Mouse (Mus musculus): ENCODE data around the gene Cd96. TPM values are rescaled to one million over a fixed set of nuclear protein-coding genes. Genes with fewer than 3 reads are reported as not detected.
"Not testable (repeated sequence)": the region's sequence is repeated elsewhere in the genome, so short reads cannot be mapped to it uniquely, and the experiment has no call there.

Cd96 gene
- total RNA-seq (2014; rRNA removed) (0.18 and 0.34 TPM in 2 replicates), polyA plus RNA-seq (2012; rRNA removed) (0.06 TPM in 1 of 2 replicates, not detected in the other)

- no peaks in the 10 kb centered on the region for H3K79me2 ChIP-seq (ENCODE audit: control insufficient read depth, insufficient read depth, low read length)
- no peak for TF ChIP-seq CTCF (IDR thresholded peaks at IDR 0.05; ENCODE audit: low read depth, low read length)
- no peak for TF ChIP-seq POLR2A (IDR thresholded peaks at IDR 0.05; ENCODE audit: extremely low read depth, insufficient read depth, low read length)
- H3K27ac ChIP-seq (replicated peaks; ENCODE audit: insufficient read depth, low read depth, low read length) = no peak within 1 kb of the TSS
- H3K36me3 ChIP-seq (ENCODE audit: control insufficient read depth, insufficient read depth, low read length) = no peaks in the 10 kb centered on the region
- 76% methylated on average over 10 of the region's 10 CpGs for WGBS
- H3K4me1 ChIP-seq (ENCODE audit: control insufficient read depth, insufficient read depth, low read length) = no peaks in the 10 kb centered on the region; the same call in 1 of the 2 replicates
- no peak for DNase-seq (ENCODE audit: extremely low read depth, low read depth, low spot score)
- no peak within 1 kb of the TSS for H3K4me3 ChIP-seq (ENCODE audit: insufficient read depth, low read depth, low read length)
- H3K27me3 ChIP-seq (ENCODE audit: control insufficient read depth, insufficient read depth, low read length) = no peaks in the 10 kb centered on the region; the same call in 1 of the 2 replicates
- no peak within 1 kb of the TSS for H3K9ac ChIP-seq (ENCODE audit: low read depth, low read length)
These were observed at the start of gene Cd96 for GRCm38 (mm10) chr16:46120020-46120419. Gene Cd96, minus strand, starts transcription at chr16:46120251.

- 76% methylated on average over 3 of the region's 3 CpGs for WGBS
These were observed 46.9 kb upstream of the Cd96 start for GRCm38 (mm10) chr16:46166971-46167370.

DNA sequence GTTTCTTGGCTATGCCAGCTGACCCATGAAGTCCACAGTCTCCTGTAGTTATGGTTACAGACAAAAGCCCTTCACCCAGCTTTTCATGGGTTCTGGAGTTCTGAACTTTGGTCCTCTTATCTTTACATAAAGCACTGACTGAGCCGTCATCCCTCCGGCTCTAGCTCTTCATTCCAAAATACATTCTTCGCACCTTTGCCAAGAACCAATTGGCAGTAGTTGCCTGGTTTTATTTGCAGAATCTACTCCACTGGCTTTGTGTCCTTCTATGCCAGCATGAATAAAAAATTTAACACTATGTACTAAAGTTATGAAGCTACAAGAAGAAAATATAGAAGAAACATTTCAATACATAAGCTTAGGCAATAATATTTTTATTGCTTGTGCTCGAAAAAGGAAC, 45.3 kb upstream of the Cd96 start:
- whole genome bisulfite sequencing = 44% methylated on average over 4 of the region's 4 CpGs
- Histone ChIP-seq H3K36me3 (ENCODE audit: control insufficient read depth, insufficient read depth, low read length) (no peaks in the 10 kb centered on the region), H3K4me3 (ENCODE audit: insufficient read depth, low read depth, low read length) (no peak overlapping the region), H3K4me1 (ENCODE audit: control insufficient read depth, insufficient read depth, low read length) (no peaks in the 10 kb centered on the region), H3K79me2 (ENCODE audit: control insufficient read depth, insufficient read depth, low read length) (no peaks in the 10 kb centered on the region), H3K9ac (ENCODE audit: low read depth, low read length) (no peak overlapping the region), H3K27me3 (ENCODE audit: control insufficient read depth, insufficient read depth, low read length) (no peaks in the 10 kb centered on the region), H3K27ac (replicated peaks; ENCODE audit: insufficient read depth, low read depth, low read length) (no peak overlapping the region)
- no peak for DNase-seq (ENCODE audit: extremely low read depth, low read depth, low spot score)
- TF ChIP-seq CTCF (IDR thresholded peaks at IDR 0.05; ENCODE audit: low read depth, low read length) = no peak
- TF ChIP-seq POLR2A (IDR thresholded peaks at IDR 0.05; ENCODE audit: extremely low read depth, insufficient read depth, low read length) = no peak

More at GRCm38 (mm10) chr16:46166971-46167370, 46.9 kb upstream of the Cd96 start:
- Histone ChIP-seq H3K36me3 (ENCODE audit: control insufficient read depth, insufficient read depth, low read length) (no peaks in the 10 kb centered on the region), H3K79me2 (ENCODE audit: control insufficient read depth, insufficient read depth, low read length) (no peaks in the 10 kb centered on the region), H3K4me3 (ENCODE audit: insufficient read depth, low read depth, low read length) (no peak overlapping the region), H3K9ac (ENCODE audit: low read depth, low read length) (no peak overlapping the region), H3K4me1 (ENCODE audit: control insufficient read depth, insufficient read depth, low read length) (no peaks in the 10 kb centered on the region), H3K27ac (replicated peaks; ENCODE audit: insufficient read depth, low read depth, low read length) (no peak overlapping the region), H3K27me3 (ENCODE audit: control insufficient read depth, insufficient read depth, low read length) (no peaks in the 10 kb centered on the region)
- no peak for TF ChIP-seq CTCF (IDR thresholded peaks at IDR 0.05; ENCODE audit: low read depth, low read length)
- no peak for TF ChIP-seq POLR2A (IDR thresholded peaks at IDR 0.05; ENCODE audit: extremely low read depth, insufficient read depth, low read length)
- no peak for DNase-seq (ENCODE audit: extremely low read depth, low read depth, low spot score)

- not testable (repeated sequence) for H3K79me2 ChIP-seq (ENCODE audit: control insufficient read depth, insufficient read depth, low read length); H3K4me1 ChIP-seq (ENCODE audit: control insufficient read depth, insufficient read depth, low read length); H3K27me3 ChIP-seq (ENCODE audit: control insufficient read depth, insufficient read depth, low read length); H3K9ac ChIP-seq (ENCODE audit: low read depth, low read length); H3K36me3 ChIP-seq (ENCODE audit: control insufficient read depth, insufficient read depth, low read length); H3K27ac ChIP-seq (replicated peaks; ENCODE audit: insufficient read depth, low read depth, low read length); H3K4me3 ChIP-seq (ENCODE audit: insufficient read depth, low read depth, low read length); DNase-seq (ENCODE audit: extremely low read depth, low read depth, low spot score)
- WGBS = 97% methylated on average over 13 of the region's 16 CpGs
These were observed 34.8 kb upstream of the Cd96 start, which contains the start of gene Gm4737 for GRCm38 (mm10) chr16:46154832-46155231. Gene Gm4737, minus strand, starts transcription at chr16:46155077.

- TF ChIP-seq POLR2A (IDR thresholded peaks at IDR 0.05; ENCODE audit: extremely low read depth, insufficient read depth, low read length) (no peak), CTCF (IDR thresholded peaks at IDR 0.05; ENCODE audit: low read depth, low read length) (no peak)
- no peak overlapping the region for H3K4me3 ChIP-seq (ENCODE audit: insufficient read depth, low read depth, low read length)
- H3K4me1 ChIP-seq (ENCODE audit: control insufficient read depth, insufficient read depth, low read length) = no peaks in the 10 kb centered on the region
- no peak overlapping the region for H3K27ac ChIP-seq (replicated peaks; ENCODE audit: insufficient read depth, low read depth, low read length)
- H3K27me3 ChIP-seq (ENCODE audit: control insufficient read depth, insufficient read depth, low read length) = 0 out of 2 replicates have a peak, but pooled peaks cover 2% of the 10 kb centered on the region
- H3K79me2 ChIP-seq (ENCODE audit: control insufficient read depth, insufficient read depth, low read length) = no peaks in the 10 kb centered on the region
- no peaks in the 10 kb centered on the region for H3K36me3 ChIP-seq (ENCODE audit: control insufficient read depth, insufficient read depth, low read length)
- H3K9ac ChIP-seq (ENCODE audit: low read depth, low read length) = no peak overlapping the region
- no peak for DNase-seq (ENCODE audit: extremely low read depth, low read depth, low spot score)
These were observed 31.1 kb upstream of the Cd96 start for GRCm38 (mm10) chr16:46151141-46151540.

DNA sequence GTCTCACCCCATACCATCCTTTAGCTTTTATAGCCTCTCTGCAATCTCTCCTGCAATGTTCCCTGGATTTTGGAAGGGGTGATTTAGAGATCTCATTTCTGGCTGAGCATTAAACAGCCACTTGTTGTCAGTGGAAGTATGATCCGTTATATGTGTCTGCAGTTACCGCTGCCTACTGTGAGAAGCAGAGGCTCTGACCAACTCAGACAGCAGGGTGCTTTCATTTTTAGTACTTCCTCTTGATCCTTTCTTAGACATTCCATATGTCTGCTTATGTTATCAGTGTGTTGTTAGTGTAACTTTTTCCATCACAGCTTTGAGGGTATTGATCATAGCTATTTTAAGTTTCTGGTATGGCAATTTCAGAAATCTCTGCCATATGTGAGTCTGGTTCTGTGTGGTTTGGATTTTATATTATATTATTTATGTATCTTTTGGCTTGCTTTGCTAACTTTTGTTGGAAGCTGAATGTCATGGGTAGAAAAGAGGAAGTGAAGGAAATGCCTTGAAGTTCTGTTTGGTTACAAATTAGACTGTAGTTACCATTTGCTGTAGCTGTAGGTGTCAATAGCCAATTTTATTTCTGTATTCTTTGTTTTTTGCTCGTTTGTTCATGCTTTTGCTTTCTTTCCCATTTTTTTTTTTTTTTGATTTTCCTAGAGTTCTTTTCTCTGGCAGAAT, 28.8 kb upstream of the Cd96 start:
- Histone ChIP-seq H3K27me3 (ENCODE audit: control insufficient read depth, insufficient read depth, low read length) (0 out of 2 replicates have a peak, but pooled peaks cover 2% of the 10 kb centered on the region), H3K9ac (ENCODE audit: low read depth, low read length) (no peak overlapping the region), H3K27ac (replicated peaks; ENCODE audit: insufficient read depth, low read depth, low read length) (no peak overlapping the region), H3K79me2 (ENCODE audit: control insufficient read depth, insufficient read depth, low read length) (no peaks in the 10 kb centered on the region), H3K4me1 (ENCODE audit: control insufficient read depth, insufficient read depth, low read length) (no peaks in the 10 kb centered on the region), H3K36me3 (ENCODE audit: control insufficient read depth, insufficient read depth, low read length) (no peaks in the 10 kb centered on the region), H3K4me3 (ENCODE audit: insufficient read depth, low read depth, low read length) (no peak overlapping the region)
- DNase-seq (ENCODE audit: extremely low read depth, low read depth, low spot score) = no peak
- no peak for TF ChIP-seq POLR2A (IDR thresholded peaks at IDR 0.05; ENCODE audit: extremely low read depth, insufficient read depth, low read length)
- TF ChIP-seq CTCF (IDR thresholded peaks at IDR 0.05; ENCODE audit: low read depth, low read length) = no peak
- 65% methylated on average over 3 of the region's 3 CpGs for WGBS
